ENCODE assay signal across 31 mouse cellular contexts in genomic region chr15:100225381-100225780, GRCm38 (mm10). TPM values are rescaled to one million over a fixed set of nuclear protein-coding genes. Genes with fewer than 3 reads are reported as not detected.
DNase-seq lines count a peak whose midpoint lies in the region; ATAC-seq and TF ChIP-seq lines count a peak whose summit lies in the region.
"Had no signal": no experiment of that assay in that cellular context is flagged by ENCODE, and none has a peak within 500 bp of the region (broad histone marks: within the 10 kb centered on the region; RNA-seq: fewer than 3 reads in every experiment).

No protein-coding gene starts in this region.

- H3K27me3 ChIP-seq in heart, postnatal 0 days (ENCODE audit: control insufficient read depth, insufficient read depth, low read length): no peaks in the 10 kb centered on the region
- no peaks in the 10 kb centered on the region for H3K27me3 ChIP-seq in liver, embryonic 13.5 days
- no peaks in the 10 kb centered on the region for H3K27me3 ChIP-seq in liver, embryonic 12.5 days (replicated peaks)
- H3K27me3 ChIP-seq: embryonic facial prominence, embryonic 13.5 days; forebrain, embryonic 12.5 days; limb, embryonic 12.5 days had no signal

- H3K27ac ChIP-seq in heart, postnatal 0 days (ENCODE audit: low read depth): peak overlapping the region; percentile 100; the same call in 1 of the 2 replicates
- H3K27ac ChIP-seq in liver, embryonic 13.5 days: peak overlapping the region; percentile 98; the same call in 1 of the 2 replicates
- no peak overlapping the region for H3K27ac ChIP-seq in liver, embryonic 12.5 days
- H3K27ac ChIP-seq: embryonic facial prominence, embryonic 13.5 days; limb, embryonic 12.5 days; midbrain, embryonic 10.5 days had no signal

- peaks cover 14% of the 10 kb centered on the region for H3K4me1 ChIP-seq in heart, postnatal 0 days (ENCODE audit: control insufficient read depth, insufficient read depth)
- peaks cover 32% of the 10 kb centered on the region for H3K4me1 ChIP-seq in liver, embryonic 13.5 days (replicated peaks)
- peaks cover 30% of the 10 kb centered on the region for H3K4me1 ChIP-seq in liver, embryonic 12.5 days

- no peak overlapping the region for H3K4me2 ChIP-seq in heart, postnatal 0 days (ENCODE audit: low read depth, low read length)
- no peak overlapping the region for H3K4me2 ChIP-seq in liver, embryonic 13.5 days
- H3K4me2 ChIP-seq in liver, embryonic 12.5 days: no peak overlapping the region
- H3K4me2 ChIP-seq: embryonic facial prominence, embryonic 13.5 days; forebrain, embryonic 12.5 days; limb, embryonic 12.5 days had no signal

- no peak overlapping the region for H3K9ac ChIP-seq in heart, postnatal 0 days (replicated peaks; ENCODE audit: low read depth, low read length)
- H3K9ac ChIP-seq in liver, embryonic 13.5 days: 0 out of 2 replicates have a peak overlapping the region, but pooled peaks have one; percentile 95
- no peak overlapping the region for H3K9ac ChIP-seq in liver, embryonic 12.5 days
- H3K9ac ChIP-seq: embryonic facial prominence, embryonic 13.5 days; forebrain, embryonic 12.5 days; limb, embryonic 12.5 days had no signal

- TF ChIP-seq EP300 in heart, postnatal 0 days (IDR thresholded peaks at IDR 0.05; ENCODE audit: low read depth): no peak

- WGBS in heart, postnatal 0 days: 83% methylated on average over 4 of the region's 4 CpGs
- 85% methylated on average over 4 of the region's 4 CpGs for WGBS in liver, embryonic 13.5 days (ENCODE audit: insufficient replicate concordance)
- 86% methylated on average over 4 of the region's 4 CpGs for WGBS in liver, embryonic 12.5 days (ENCODE audit: insufficient replicate concordance)

- no peak for TF ChIP-seq CTCF in heart, postnatal 0 days (IDR thresholded peaks at IDR 0.05; ENCODE audit: low read depth)

- no peak for ATAC-seq in heart, postnatal 0 days (ENCODE audit: insufficient read depth, low read depth)
- no peak for ATAC-seq in liver, embryonic 13.5 days (ENCODE audit: low read depth)
- ATAC-seq in liver, embryonic 12.5 days: no peak
- ATAC-seq: lung, postnatal 0 days; midbrain, embryonic 16.5 days had no signal

- peak; percentile 67 for DNase-seq in cerebellum, postnatal 10 days
- no peak for DNase-seq in cerebellum, postnatal 4 days (ENCODE audit: low spot score in 2 of 2)
- no peak for DNase-seq in heart, postnatal 0 days (ENCODE audit: low spot score)
- DNase-seq in heart, postnatal 14 days: no peak
- no peak for DNase-seq in liver, embryonic 13.5 days
- no peak for DNase-seq in retina, postnatal 1 day
- DNase-seq: adrenal gland, postnatal 14 days; embryo, embryonic 11 days; gastrocnemius, postnatal 36 days; kidney, adult 2 months; right cerebral cortex, postnatal 14 days; thymus, adult 2 months; thymus, postnatal 4 days had no signal

- 0 out of 2 replicates have a peak, but pooled peaks cover 9% of the 10 kb centered on the region for H3K36me3 ChIP-seq in heart, postnatal 0 days (replicated peaks; ENCODE audit: control insufficient read depth, insufficient read depth, low read length)
- H3K36me3 ChIP-seq in liver, embryonic 13.5 days: peaks cover 3% of the 10 kb centered on the region; the same call in 1 of the 2 replicates
- 0 out of 2 replicates have a peak, but pooled peaks cover 5% of the 10 kb centered on the region for H3K36me3 ChIP-seq in liver, embryonic 12.5 days

- H3K9me3 ChIP-seq in heart, postnatal 0 days (replicated peaks; ENCODE audit: control insufficient read depth, low read length): peaks cover 17% of the 10 kb centered on the region
- peaks cover 8% of the 10 kb centered on the region; the same call in 1 of the 2 replicates for H3K9me3 ChIP-seq in liver, embryonic 13.5 days (replicated peaks)
- no peaks in the 10 kb centered on the region for H3K9me3 ChIP-seq in liver, embryonic 12.5 days (replicated peaks)

- intact Hi-C loops in heart, postnatal 14 days (cut with DNase I): no loop called here

- H3K4me3 ChIP-seq in heart, postnatal 0 days (ENCODE audit: low read depth, low read length): no peak overlapping the region
- no peak overlapping the region for H3K4me3 ChIP-seq in liver, embryonic 13.5 days (replicated peaks)
- H3K4me3 ChIP-seq in liver, embryonic 12.5 days: no peak overlapping the region
- H3K4me3 ChIP-seq: embryonic facial prominence, embryonic 13.5 days; forebrain, embryonic 12.5 days; limb, embryonic 12.5 days; midbrain, embryonic 10.5 days had no signal

RNA-seq across cellular contexts. Expression of gene Atf1, which starts 2.2 kb away (rescaled TPM):
- 12.1 and 51.4 TPM in 2 replicates for total RNA-seq in heart, postnatal 0 days (2014; rRNA removed; ENCODE audit: low replicate concordance)
- polyA plus RNA-seq in heart, postnatal 0 days (2015; fragmentation: Nextera tagmentation; extraction: Ambion mirVana): 33.1 and 33.9 TPM in 2 replicates
- 10 to 100 TPM; 44.0 to 48.4 TPM for total RNA-seq in heart, postnatal 14 days (2021)
- polyA plus RNA-seq in liver, embryonic 13.5 days (2015; fragmentation: Nextera tagmentation; extraction: Ambion mirVana): 46.5 and 51.3 TPM in 2 replicates
- polyA plus RNA-seq in liver, embryonic 12.5 days (2016; fragmentation: Nextera tagmentation; extraction: Ambion mirVana): 55.0 and 57.6 TPM in 2 replicates

RNA-seq across cellular contexts. Expression of gene Tmprss12, which starts 55.3 kb away (rescaled TPM):
- total RNA-seq in heart, postnatal 0 days (2014; rRNA removed; ENCODE audit: low replicate concordance): not detected in 2 replicates
- polyA plus RNA-seq in heart, postnatal 0 days (2015; fragmentation: Nextera tagmentation; extraction: Ambion mirVana): not detected in 2 replicates
- total RNA-seq in heart, postnatal 14 days (2021): not detected
- polyA plus RNA-seq in liver, embryonic 13.5 days (2015; fragmentation: Nextera tagmentation; extraction: Ambion mirVana): not detected in 2 replicates
- polyA plus RNA-seq in liver, embryonic 12.5 days (2016; fragmentation: Nextera tagmentation; extraction: Ambion mirVana): not detected in 2 replicates
- total RNA-seq: adrenal gland, postnatal 14 days; gastrocnemius, adult 18-20 months; gastrocnemius, postnatal 36 days; heart, adult 8-10 months; hematopoietic stem cell, adult 5-6 weeks; layer of hippocampus, postnatal 14 days; neutrophil, adult 5-6 weeks had no signal
- polyA plus RNA-seq: brain, embryonic 14.5 days; embryonic facial prominence, embryonic 13.5 days; erythroblast, embryonic 14.5 days; forebrain, embryonic 12.5 days; intestine, embryonic 14.5 days; kidney, postnatal 0 days; limb, embryonic 12.5 days; liver, embryonic 16.5 days; lung, postnatal 0 days; midbrain, embryonic 10.5 days; midbrain, embryonic 16.5 days; stomach, postnatal 0 days; thymus, adult 2 months had no signal

Comparison
In these comparisons a context has a peak if more than half of its experiments do, and no peak if none do; other contexts are left out.
1. DNase-seq: peak in cerebellum, postnatal 10 days (2 of 2); none in cerebellum, postnatal 4 days (0 of 2), heart, postnatal 0 days (single experiment), heart, postnatal 14 days (0 of 2), liver, embryonic 13.5 days (single experiment) and retina, postnatal 1 day (single experiment).